Mouse (Mus musculus) neural tube, embryonic 14.5 days (tissue): ENCODE measurements around the gene Gcnt2. TPM values are rescaled to one million over a fixed set of nuclear protein-coding genes. Genes with fewer than 3 reads are reported as not detected.

Source experiments
- ATAC-seq: fragments of 200-750 bp; cut with Nextera tagmentation; 2 replicates; pipeline ENCODE4 v1.8.0; 2017; ENCODE audit warnings: low read depth, mild to moderate bottlenecking, moderate TSS enrichment, moderate library complexity
- H3K27ac ChIP-seq: fragments of 300-500 bp; sonication (generic); 2 replicates; pipeline ENCODE4 v1.5.1; 2014; ENCODE audit warnings: low read depth, mild to moderate bottlenecking, control low read depth, low read length, moderate library complexity, mixed read lengths
- H3K27me3 ChIP-seq: fragments of 300-500 bp; sonication (generic); 2 replicates; pipeline ENCODE4 v1.6.1; 2014; ENCODE audit warnings: low read length; ENCODE audit not compliant: control insufficient read depth, insufficient read depth
- H3K36me3 ChIP-seq: fragments of 300-500 bp; sonication (generic); 2 replicates; pipeline ENCODE4 v1.6.1; 2014; ENCODE audit warnings: low read length, mixed read lengths; ENCODE audit not compliant: control insufficient read depth, insufficient read depth
- H3K4me1 ChIP-seq: fragments of 300-500 bp; sonication (generic); 2 replicates; pipeline ENCODE4 v1.6.1; 2014; ENCODE audit warnings: low read length; ENCODE audit not compliant: control insufficient read depth, insufficient read depth
- H3K4me2 ChIP-seq: fragments of 300-500 bp; sonication (generic); 2 replicates; pipeline ENCODE4 v1.6.1; 2014; ENCODE audit warnings: mild to moderate bottlenecking, low read depth, low read length, control low read depth
- H3K4me3 ChIP-seq: fragments of 300-500 bp; sonication (generic); 2 replicates; pipeline ENCODE4 v1.5.1; 2014; ENCODE audit warnings: low read depth, low read length, control low read depth, mixed read lengths
- H3K9ac ChIP-seq: fragments of 300-500 bp; sonication (generic); replicated peaks from 2 replicates; pipeline ENCODE4 v1.6.1; 2014; ENCODE audit warnings: low read depth, mild to moderate bottlenecking, control low read depth, low read length, mixed read lengths
- H3K9me3 ChIP-seq: fragments of 300-500 bp; sonication (generic); 2 replicates; pipeline ENCODE4 v1.6.1; 2016; ENCODE audit warnings: low read length; ENCODE audit not compliant: control insufficient read depth
- WGBS: fragments of 180-500 bp; shearing (Covaris S2); extraction: QIAGEN DNeasy Blood & Tissue Kit; methylation state at CpG from one replicate; pipeline ENCODE4 v1.1.7; 2014; 5-methylcytosine and 5-hydroxymethylcytosine counted together
- polyA plus RNA-seq: library from polyadenylated mRNA; unstranded; fragments of >200 nt; fragmentation: Nextera tagmentation; extraction: Ambion mirVana; gene quantifications from 2 replicates; pipeline ENCODE4 v1.2.1, GENCODE M21; 2014

Gene Gcnt2
- polyA plus RNA-seq, 1 experiment from 2014 or later = 6.1 TPM

DNA sequence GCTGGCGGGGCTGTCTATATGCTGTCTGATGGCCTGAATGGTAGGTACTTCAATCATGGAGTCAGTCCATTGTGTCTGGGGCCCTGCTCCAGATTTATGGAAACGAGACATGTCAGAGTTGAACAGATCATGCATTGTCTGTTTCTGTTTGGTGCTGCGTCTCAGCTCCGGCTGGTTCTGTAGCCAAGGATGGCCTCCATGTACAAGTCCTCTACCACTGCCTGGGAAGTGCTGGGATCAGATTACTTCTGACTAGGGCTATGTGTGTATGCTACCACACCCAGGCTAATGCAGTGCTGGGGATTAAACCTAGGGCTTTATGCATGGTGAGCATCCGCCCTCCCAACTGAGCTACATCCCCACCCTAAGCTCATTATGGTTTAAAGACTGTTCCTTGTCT, 78.0 kb downstream of the Gcnt2 start:
- WGBS = 40% methylated on average over 5 of the region's 5 CpGs
- Histone ChIP-seq H3K4me3 (no peak overlapping the region), H3K27me3 (no peaks in the 10 kb centered on the region), H3K27ac (no peak overlapping the region), H3K4me2 (no peak overlapping the region), H3K9me3 (no peaks in the 10 kb centered on the region), H3K9ac (no peak overlapping the region), H3K36me3 (no peaks in the 10 kb centered on the region), H3K4me1 (no peaks in the 10 kb centered on the region)
- ATAC-seq = no peak

DNA sequence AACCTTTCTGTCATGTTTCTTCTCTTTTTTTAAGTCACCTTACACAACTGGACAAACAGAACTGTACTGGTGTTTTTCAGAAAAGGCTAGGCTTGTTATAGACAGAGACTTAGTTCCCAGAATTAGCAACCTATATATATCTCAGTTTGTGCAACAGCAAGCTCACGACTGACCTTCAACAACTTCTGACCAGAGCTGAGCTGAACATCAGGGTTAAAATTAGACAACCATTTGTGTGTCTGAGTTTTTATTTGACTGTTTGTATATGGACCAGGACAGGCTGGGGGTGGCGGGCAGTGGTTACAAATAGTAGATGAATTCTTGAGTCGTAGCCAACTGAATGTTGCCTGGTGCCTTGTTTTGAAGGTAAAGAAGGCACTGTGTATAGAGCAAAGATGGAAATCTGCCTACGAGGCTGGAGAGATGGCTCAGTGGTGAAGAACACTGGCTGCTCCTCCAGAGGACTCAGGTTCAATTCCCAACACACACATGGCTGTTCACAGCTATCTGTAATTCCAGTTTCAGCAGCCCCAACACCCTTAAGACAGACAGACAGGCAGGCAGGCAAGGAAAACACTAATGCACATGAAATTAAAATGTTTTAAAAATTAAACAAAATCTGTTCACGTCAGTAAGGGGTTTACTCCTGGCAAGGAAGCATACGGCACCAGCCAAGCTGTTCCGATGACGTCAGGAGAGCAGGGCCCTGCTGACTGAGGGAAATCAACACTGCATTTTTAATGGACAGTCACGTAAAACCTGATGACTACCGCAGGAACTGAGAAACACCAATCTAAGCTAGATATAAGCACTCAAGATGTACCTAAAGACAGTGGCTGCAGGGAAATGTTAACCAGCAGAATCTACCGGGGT, 79.2 kb downstream of the Gcnt2 start:
- no peaks in the 10 kb centered on the region for H3K4me1 ChIP-seq
- H3K27ac ChIP-seq = no peak overlapping the region
- H3K27me3 ChIP-seq = no peaks in the 10 kb centered on the region
- no peak overlapping the region for H3K4me3 ChIP-seq
- ATAC-seq = no peak
- 83% methylated on average over 11 of the region's 11 CpGs for WGBS
- H3K36me3 ChIP-seq = no peaks in the 10 kb centered on the region
- H3K9ac ChIP-seq = no peak overlapping the region
- H3K9me3 ChIP-seq = no peaks in the 10 kb centered on the region
- H3K4me2 ChIP-seq = no peak overlapping the region

DNA sequence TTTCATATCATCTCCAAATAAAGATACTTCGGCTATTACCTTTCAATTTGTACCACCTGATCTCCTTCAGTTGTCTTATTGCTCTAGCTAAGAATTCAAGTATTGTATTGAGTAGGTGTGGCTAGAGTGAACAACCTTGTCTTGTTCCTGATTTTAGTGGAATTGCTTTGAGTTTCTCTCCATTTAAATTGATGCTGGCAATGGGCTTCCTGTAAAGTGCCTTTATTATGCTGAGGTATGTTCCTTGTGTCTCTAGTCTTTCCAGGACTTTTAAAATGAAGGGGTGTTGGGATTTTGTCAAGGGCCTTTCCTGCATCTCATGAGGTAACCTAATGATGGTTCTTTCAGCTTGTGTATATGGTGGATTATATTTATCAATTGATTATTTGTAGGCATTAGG, 83.5 kb downstream of the Gcnt2 start:
- WGBS = 81% methylated on average over 1 of the region's 1 CpGs

DNA sequence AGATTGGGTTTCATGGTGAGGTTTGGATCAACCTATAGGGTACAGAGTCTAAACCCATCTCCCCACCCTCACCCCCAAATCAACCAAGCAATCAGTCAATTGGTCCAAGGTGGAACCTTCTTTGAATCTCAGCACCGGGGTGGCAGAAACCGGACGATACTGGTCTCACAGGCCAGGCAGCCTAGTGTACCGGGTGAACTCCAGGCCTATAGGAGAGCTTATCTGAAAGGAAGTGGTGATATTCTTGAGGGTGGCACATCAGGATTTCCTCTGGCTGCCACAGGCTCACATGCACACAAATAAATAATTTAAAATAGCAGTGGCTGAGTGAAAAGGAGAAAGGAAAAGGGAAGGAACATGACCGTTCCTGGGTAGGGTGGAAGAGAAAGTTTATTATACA, 84.4 kb downstream of the Gcnt2 start:
- Histone ChIP-seq H3K4me3 (no peak overlapping the region), H3K36me3 (no peaks in the 10 kb centered on the region), H3K27me3 (no peaks in the 10 kb centered on the region), H3K4me1 (no peaks in the 10 kb centered on the region), H3K9me3 (no peaks in the 10 kb centered on the region), H3K9ac (no peak overlapping the region), H3K4me2 (no peak overlapping the region), H3K27ac (no peak overlapping the region)
- WGBS = 68% methylated on average over 5 of the region's 5 CpGs
- ATAC-seq = no peak

More for the DNA sequence above, 83.5 kb downstream of the Gcnt2 start:
- no peak overlapping the region for H3K4me2 ChIP-seq
- H3K36me3 ChIP-seq = no peaks in the 10 kb centered on the region
- H3K4me3 ChIP-seq = no peak overlapping the region
- H3K27me3 ChIP-seq = no peaks in the 10 kb centered on the region
- H3K9ac ChIP-seq = no peak overlapping the region
- H3K27ac ChIP-seq = no peak overlapping the region
- ATAC-seq = no peak
- H3K9me3 ChIP-seq = no peaks in the 10 kb centered on the region
- no peaks in the 10 kb centered on the region for H3K4me1 ChIP-seq

GRCm38 (mm10) chr13:40944346-40944745, 84.8 kb downstream of the Gcnt2 start:
- Histone ChIP-seq H3K9ac (no peak overlapping the region), H3K9me3 (no peaks in the 10 kb centered on the region), H3K4me3 (no peak overlapping the region), H3K27ac (no peak overlapping the region), H3K4me2 (no peak overlapping the region), H3K36me3 (no peaks in the 10 kb centered on the region), H3K27me3 (no peaks in the 10 kb centered on the region), H3K4me1 (no peaks in the 10 kb centered on the region)
- 9% methylated on average over 3 of the region's 3 CpGs for WGBS
- no peak for ATAC-seq

- ATAC-seq = no peak
Measured at GRCm38 (mm10) chr13:40946513-40946912, 87.0 kb downstream of the Gcnt2 start.

GRCm38 (mm10) chr13:40947538-40948205, 88.1 kb downstream of the Gcnt2 start:
- no peak overlapping the region for H3K4me3 ChIP-seq
- H3K9me3 ChIP-seq = no peaks in the 10 kb centered on the region
- H3K27ac ChIP-seq = no peak overlapping the region
- H3K4me2 ChIP-seq = no peak overlapping the region
- H3K36me3 ChIP-seq = no peaks in the 10 kb centered on the region
- no peak for ATAC-seq
- no peak overlapping the region for H3K9ac ChIP-seq
- no peaks in the 10 kb centered on the region for H3K4me1 ChIP-seq
- 81% methylated on average over 7 of the region's 7 CpGs for WGBS
- no peaks in the 10 kb centered on the region for H3K27me3 ChIP-seq

More at GRCm38 (mm10) chr13:40946513-40946912, 87.0 kb downstream of the Gcnt2 start:
- Histone ChIP-seq H3K9ac (no peak overlapping the region), H3K4me1 (no peaks in the 10 kb centered on the region), H3K27me3 (no peaks in the 10 kb centered on the region), H3K36me3 (no peaks in the 10 kb centered on the region), H3K9me3 (no peaks in the 10 kb centered on the region), H3K4me3 (no peak overlapping the region), H3K27ac (no peak overlapping the region), H3K4me2 (no peak overlapping the region)
- 65% methylated on average over 3 of the region's 3 CpGs for WGBS

GRCm38 (mm10) chr13:40951386-40951976, 91.9 kb downstream of the Gcnt2 start:
- no peak overlapping the region for H3K9ac ChIP-seq
- H3K4me1 ChIP-seq = no peaks in the 10 kb centered on the region
- ATAC-seq = no peak
- 82% methylated on average over 10 of the region's 10 CpGs for WGBS
- H3K27ac ChIP-seq = no peak overlapping the region
- no peaks in the 10 kb centered on the region for H3K9me3 ChIP-seq
- no peak overlapping the region for H3K4me3 ChIP-seq
- no peaks in the 10 kb centered on the region for H3K36me3 ChIP-seq
- H3K27me3 ChIP-seq = no peaks in the 10 kb centered on the region
- no peak overlapping the region for H3K4me2 ChIP-seq

DNA sequence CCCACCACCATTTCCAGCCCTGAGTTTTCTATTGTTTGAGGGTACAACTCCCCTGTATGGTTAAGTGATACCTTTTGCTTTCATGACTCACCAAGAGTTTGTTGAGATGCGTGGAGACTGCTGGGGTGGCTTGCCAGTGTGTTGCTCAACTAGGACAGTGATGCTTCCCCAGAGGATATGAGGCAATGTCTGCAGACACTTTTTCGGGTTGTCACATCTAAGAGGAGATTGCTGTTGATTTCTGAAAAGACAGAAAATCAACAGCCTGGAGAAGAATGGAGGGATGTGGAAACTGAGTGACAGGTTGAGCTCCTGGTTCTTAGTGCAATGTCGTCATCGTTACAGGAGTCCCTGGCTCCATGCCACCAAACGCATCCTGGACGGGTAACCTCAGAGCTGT, 93.7 kb downstream of the Gcnt2 start:
- Histone ChIP-seq H3K4me1 (no peaks in the 10 kb centered on the region), H3K9ac (no peak overlapping the region), H3K4me3 (no peak overlapping the region), H3K36me3 (no peaks in the 10 kb centered on the region), H3K27me3 (no peaks in the 10 kb centered on the region), H3K27ac (no peak overlapping the region), H3K4me2 (no peak overlapping the region), H3K9me3 (no peaks in the 10 kb centered on the region)
- WGBS = 84% methylated on average over 6 of the region's 6 CpGs
- ATAC-seq = no peak
